Mouse (Mus musculus) stomach, embryonic 15.5 days (tissue): ENCODE measurements around the gene Acsl5. TPM values are rescaled to one million over a fixed set of nuclear protein-coding genes. Genes with fewer than 3 reads are reported as not detected.

Source experiments
- ATAC-seq: fragments of 200-750 bp; cut with Nextera tagmentation; 2 replicates; pipeline ENCODE4 v1.8.0; 2017; ENCODE audit warnings: low read depth, moderate number of reproducible peaks, moderate TSS enrichment; ENCODE audit not compliant: insufficient read depth, low FRiP score
- H3K27ac ChIP-seq: fragments of 300-500 bp; sonication (generic); 2 replicates; pipeline ENCODE4 v1.5.1; 2015; ENCODE audit warnings: mild to moderate bottlenecking, inconsistent platforms
- H3K27me3 ChIP-seq: fragments of 300-500 bp; sonication (generic); replicated peaks from 2 replicates; pipeline ENCODE4 v1.6.1; 2015; ENCODE audit warnings: inconsistent platforms
- H3K36me3 ChIP-seq: fragments of 300-500 bp; sonication (generic); 2 replicates; pipeline ENCODE4 v1.6.1; 2015; ENCODE audit warnings: inconsistent platforms
- H3K4me1 ChIP-seq: fragments of 300-500 bp; sonication (generic); 2 replicates; pipeline ENCODE4 v1.6.1; 2015; ENCODE audit warnings: inconsistent platforms
- H3K4me2 ChIP-seq: fragments of 300-500 bp; sonication (generic); 2 replicates; pipeline ENCODE4 v1.6.1; 2015; ENCODE audit warnings: mild to moderate bottlenecking, inconsistent platforms
- H3K4me3 ChIP-seq: fragments of 300-500 bp; sonication (generic); replicated peaks from 2 replicates; pipeline ENCODE4 v1.5.1; 2015; ENCODE audit warnings: inconsistent platforms
- H3K9ac ChIP-seq: fragments of 300-500 bp; sonication (generic); 2 replicates; pipeline ENCODE4 v1.6.1; 2015; ENCODE audit warnings: inconsistent platforms
- H3K9me3 ChIP-seq: fragments of 300-500 bp; sonication (generic); 2 replicates; pipeline ENCODE4 v1.6.1; 2016; ENCODE audit warnings: inconsistent platforms
- WGBS: fragments of 180-500 bp; shearing (Covaris S2); methylation state at CpG from one replicate; pipeline ENCODE4 v1.1.7; 2015; 5-methylcytosine and 5-hydroxymethylcytosine counted together
- polyA plus RNA-seq: library from polyadenylated mRNA; unstranded; fragments of >200 nt; fragmentation: Nextera tagmentation; extraction: Ambion mirVana; gene quantifications from 2 replicates; pipeline ENCODE4 v1.2.1, GENCODE M21; 2015

Gene Acsl5
- polyA plus RNA-seq, 1 experiment from 2014 or later = 116 TPM

GRCm38 (mm10) chr19:55292210-55292850, 40.6 kb downstream of the Acsl5 start:
- Histone ChIP-seq H3K36me3 (peaks cover 23% of the 10 kb centered on the region), H3K27me3 (no peaks in the 10 kb centered on the region), H3K4me3 (no peak overlapping the region), H3K27ac (no peak overlapping the region), H3K4me2 (no peak overlapping the region), H3K9ac (no peak overlapping the region), H3K9me3 (no peaks in the 10 kb centered on the region), H3K4me1 (no peaks in the 10 kb centered on the region)
- ATAC-seq = no peak
- 93% methylated on average over 2 of the region's 2 CpGs for WGBS

DNA sequence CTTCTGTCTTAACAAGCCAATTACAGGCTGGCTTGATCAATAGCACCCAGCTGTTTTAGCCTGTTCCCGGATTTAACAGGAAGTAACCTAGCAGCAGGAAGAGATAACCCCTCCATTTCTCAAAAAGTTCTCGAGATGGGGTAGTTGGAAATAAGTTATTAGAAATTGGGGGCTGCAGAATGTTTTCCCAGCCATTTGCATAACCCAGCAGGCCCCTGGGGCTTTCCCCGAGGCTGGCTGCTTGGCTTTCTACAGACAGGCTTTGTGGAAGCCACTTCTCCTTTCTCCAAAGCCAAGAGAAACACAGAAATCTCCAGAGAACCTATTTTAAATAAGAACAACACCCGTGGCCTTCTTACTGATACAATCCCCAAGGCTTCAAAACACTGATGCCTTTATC, 41.4 kb downstream of the Acsl5 start:
- peaks cover 29% of the 10 kb centered on the region for H3K36me3 ChIP-seq
- H3K9me3 ChIP-seq = no peaks in the 10 kb centered on the region
- H3K9ac ChIP-seq = no peak overlapping the region
- H3K4me2 ChIP-seq = no peak overlapping the region
- no peaks in the 10 kb centered on the region for H3K27me3 ChIP-seq
- H3K4me1 ChIP-seq = no peaks in the 10 kb centered on the region
- whole genome bisulfite sequencing = 40% methylated on average over 4 of the region's 4 CpGs
- ATAC-seq = no peak
- no peak overlapping the region for H3K4me3 ChIP-seq
- no peak overlapping the region for H3K27ac ChIP-seq

DNA sequence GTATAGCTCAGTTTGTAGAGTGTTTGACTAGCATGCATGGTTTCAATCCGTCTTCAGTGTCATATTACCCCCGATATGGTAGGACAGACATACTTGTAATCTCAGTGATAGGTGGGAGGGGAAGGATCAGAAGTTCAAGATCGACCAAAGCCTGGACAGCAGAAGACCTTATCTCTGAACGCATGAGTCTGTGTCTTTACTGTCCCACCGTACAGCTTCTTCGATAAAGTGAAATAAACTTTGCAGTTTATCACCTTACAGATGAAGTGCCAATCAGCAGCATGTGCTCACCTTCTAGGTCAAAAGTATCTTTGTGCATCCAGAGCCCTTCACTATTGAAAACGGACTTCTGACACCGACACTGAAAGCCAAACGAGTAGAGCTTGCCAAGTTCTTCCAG, 43.3 kb downstream of the Acsl5 start:
- ATAC-seq = no peak
- Histone ChIP-seq H3K36me3 (peaks cover 22% of the 10 kb centered on the region), H3K4me1 (no peaks in the 10 kb centered on the region), H3K4me3 (no peak overlapping the region), H3K27me3 (no peaks in the 10 kb centered on the region), H3K9ac (no peak overlapping the region), H3K9me3 (no peaks in the 10 kb centered on the region), H3K4me2 (no peak overlapping the region), H3K27ac (no peak overlapping the region)
- WGBS = 83% methylated on average over 9 of the region's 9 CpGs

DNA sequence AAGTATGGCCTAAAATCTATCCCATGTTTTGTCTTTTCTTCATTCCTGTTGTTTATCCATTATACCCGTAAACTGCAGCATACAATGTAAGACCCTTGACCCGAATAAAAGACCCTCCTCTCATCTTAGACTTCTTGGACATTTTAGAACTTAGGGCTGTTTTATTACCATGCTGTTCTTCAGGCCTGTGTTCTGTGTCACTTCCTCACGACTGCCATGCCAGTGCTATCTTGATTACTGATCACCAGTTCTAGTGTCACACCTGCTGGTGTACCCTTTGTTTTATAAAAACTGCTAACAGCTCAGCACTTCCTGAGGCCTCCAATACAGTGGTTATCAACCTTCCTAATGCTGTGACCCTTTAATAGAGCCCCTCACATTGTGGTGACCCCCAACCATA, 43.8 kb downstream of the Acsl5 start:
- Histone ChIP-seq H3K27me3 (no peaks in the 10 kb centered on the region), H3K36me3 (peaks cover 25% of the 10 kb centered on the region), H3K4me1 (no peaks in the 10 kb centered on the region), H3K9ac (no peak overlapping the region), H3K27ac (no peak overlapping the region), H3K4me3 (no peak overlapping the region), H3K9me3 (no peaks in the 10 kb centered on the region), H3K4me2 (no peak overlapping the region)
- no peak for ATAC-seq
- 73% methylated on average over 3 of the region's 3 CpGs for WGBS

DNA sequence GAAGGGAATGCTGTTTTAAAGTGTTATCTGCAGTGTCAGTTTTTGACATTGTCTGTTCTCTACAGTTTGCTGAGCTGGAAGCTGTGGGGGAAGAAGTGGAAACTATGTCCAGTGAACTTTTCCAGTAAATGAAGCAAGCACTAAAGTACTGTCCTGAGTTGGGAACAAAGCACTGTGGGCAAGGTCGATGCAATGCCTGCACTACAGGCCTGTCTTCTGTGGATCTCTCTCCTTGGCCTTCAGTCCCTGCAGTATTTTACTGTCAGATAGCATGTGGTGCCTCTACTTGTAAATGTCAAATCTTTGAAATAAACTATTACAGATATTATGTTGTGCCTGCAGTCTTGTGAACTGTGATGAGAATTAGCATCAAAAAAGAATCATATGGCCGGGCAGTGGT, 44.6 kb downstream of the Acsl5 start:
- Histone ChIP-seq H3K4me3 (no peak overlapping the region), H3K4me2 (no peak overlapping the region), H3K27ac (no peak overlapping the region), H3K9me3 (no peaks in the 10 kb centered on the region), H3K36me3 (peaks cover 31% of the 10 kb centered on the region), H3K9ac (no peak overlapping the region), H3K27me3 (no peaks in the 10 kb centered on the region), H3K4me1 (no peaks in the 10 kb centered on the region)
- whole genome bisulfite sequencing = 91% methylated on average over 2 of the region's 2 CpGs
- ATAC-seq = no peak

DNA sequence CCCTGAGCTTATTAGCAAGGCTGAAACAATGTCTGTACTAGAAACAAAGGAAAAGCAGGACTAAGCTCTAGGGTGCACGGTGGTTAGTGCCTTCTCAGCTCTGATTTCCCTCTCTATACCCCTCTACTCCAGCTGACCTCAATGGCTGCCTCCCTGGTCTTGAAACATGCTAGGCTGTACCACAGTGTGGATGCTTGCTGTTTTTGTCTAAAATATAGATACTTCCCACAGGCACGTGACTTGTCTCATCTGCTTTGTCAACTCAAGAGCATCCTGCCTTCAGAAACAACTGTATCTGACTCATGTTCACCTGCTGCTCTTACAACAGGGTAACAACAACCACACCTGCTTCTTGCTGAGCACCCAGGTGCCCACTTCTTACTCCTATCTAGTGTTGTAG, 45.8 kb downstream of the Acsl5 start:
- Histone ChIP-seq H3K9me3 (no peaks in the 10 kb centered on the region), H3K4me1 (no peaks in the 10 kb centered on the region), H3K36me3 (peaks cover 40% of the 10 kb centered on the region), H3K27me3 (no peaks in the 10 kb centered on the region), H3K4me2 (no peak overlapping the region), H3K27ac (no peak overlapping the region), H3K9ac (no peak overlapping the region), H3K4me3 (no peak overlapping the region)
- ATAC-seq = no peak
- 86% methylated on average over 2 of the region's 2 CpGs for WGBS

GRCm38 (mm10) chr19:55297961-55298360, 46.2 kb downstream of the Acsl5 start:
- no peak for ATAC-seq
- H3K4me2 ChIP-seq = no peak overlapping the region
- no peak overlapping the region for H3K9ac ChIP-seq
- WGBS = 76% methylated on average over 5 of the region's 5 CpGs
- no peaks in the 10 kb centered on the region for H3K27me3 ChIP-seq
- peaks cover 42% of the 10 kb centered on the region for H3K36me3 ChIP-seq
- H3K27ac ChIP-seq = no peak overlapping the region
- no peak overlapping the region for H3K4me3 ChIP-seq
- no peaks in the 10 kb centered on the region for H3K9me3 ChIP-seq
- H3K4me1 ChIP-seq = no peaks in the 10 kb centered on the region

DNA sequence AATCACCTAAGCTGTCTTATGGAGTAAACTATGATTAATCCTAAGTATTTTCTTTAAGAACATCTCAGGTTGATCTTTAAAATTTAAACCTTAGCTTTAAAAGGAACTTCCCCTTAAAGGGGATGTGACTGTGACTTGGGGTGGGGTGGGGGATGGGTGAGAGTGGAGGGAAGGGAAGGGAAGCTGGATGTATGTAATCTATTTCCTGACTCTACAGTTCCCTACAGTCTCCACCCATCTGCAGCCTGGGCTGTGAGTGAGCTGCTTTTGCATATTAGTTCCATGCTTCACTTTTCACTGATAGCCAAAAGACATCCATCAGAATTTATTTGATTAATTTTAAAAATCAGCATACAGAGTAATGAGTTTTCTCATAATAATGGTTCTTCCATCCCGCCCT, 47.6 kb downstream of the Acsl5 start:
- peaks cover 51% of the 10 kb centered on the region for H3K36me3 ChIP-seq
- no peak overlapping the region for H3K9ac ChIP-seq
- no peaks in the 10 kb centered on the region for H3K27me3 ChIP-seq
- no peak for ATAC-seq
- H3K27ac ChIP-seq = no peak overlapping the region
- H3K4me1 ChIP-seq = no peaks in the 10 kb centered on the region
- WGBS = 82% methylated on average over 1 of the region's 1 CpGs
- no peak overlapping the region for H3K4me2 ChIP-seq
- H3K4me3 ChIP-seq = no peak overlapping the region
- no peaks in the 10 kb centered on the region for H3K9me3 ChIP-seq

GRCm38 (mm10) chr19:55300525-55300924, 48.8 kb downstream of the Acsl5 start:
- H3K9ac ChIP-seq = no peak overlapping the region
- 71% methylated on average over 3 of the region's 3 CpGs for WGBS
- H3K36me3 ChIP-seq = peaks cover 45% of the 10 kb centered on the region
- no peaks in the 10 kb centered on the region for H3K9me3 ChIP-seq
- no peak overlapping the region for H3K4me3 ChIP-seq
- ATAC-seq = no peak
- H3K27ac ChIP-seq = no peak overlapping the region
- no peaks in the 10 kb centered on the region for H3K4me1 ChIP-seq
- H3K4me2 ChIP-seq = no peak overlapping the region
- H3K27me3 ChIP-seq = no peaks in the 10 kb centered on the region

DNA sequence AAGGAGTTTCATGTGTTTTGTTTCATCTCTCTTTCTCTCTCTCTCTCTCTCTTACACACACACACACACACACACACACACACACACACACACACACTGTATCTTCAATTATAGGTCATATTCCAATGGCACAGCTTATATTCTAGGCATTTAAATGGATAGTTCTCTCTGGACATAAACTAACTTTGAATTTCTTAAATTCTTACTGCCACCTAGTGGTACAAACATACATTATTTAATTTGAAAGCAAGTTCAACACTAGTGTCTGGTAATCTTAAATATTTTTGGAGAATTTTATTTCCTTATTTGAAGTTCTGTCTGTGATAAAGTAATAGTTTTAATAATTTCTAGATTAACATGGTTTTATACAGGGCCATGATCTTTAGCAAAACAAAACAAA, 53.3 kb downstream of the Acsl5 start:
- no peaks in the 10 kb centered on the region for H3K9me3 ChIP-seq
- no peak overlapping the region for H3K4me3 ChIP-seq
- H3K4me1 ChIP-seq = no peaks in the 10 kb centered on the region
- ATAC-seq = no peak
- no peak overlapping the region for H3K4me2 ChIP-seq
- no peak overlapping the region for H3K27ac ChIP-seq
- H3K9ac ChIP-seq = no peak overlapping the region
- H3K27me3 ChIP-seq = no peaks in the 10 kb centered on the region
- H3K36me3 ChIP-seq = peaks cover 45% of the 10 kb centered on the region

DNA sequence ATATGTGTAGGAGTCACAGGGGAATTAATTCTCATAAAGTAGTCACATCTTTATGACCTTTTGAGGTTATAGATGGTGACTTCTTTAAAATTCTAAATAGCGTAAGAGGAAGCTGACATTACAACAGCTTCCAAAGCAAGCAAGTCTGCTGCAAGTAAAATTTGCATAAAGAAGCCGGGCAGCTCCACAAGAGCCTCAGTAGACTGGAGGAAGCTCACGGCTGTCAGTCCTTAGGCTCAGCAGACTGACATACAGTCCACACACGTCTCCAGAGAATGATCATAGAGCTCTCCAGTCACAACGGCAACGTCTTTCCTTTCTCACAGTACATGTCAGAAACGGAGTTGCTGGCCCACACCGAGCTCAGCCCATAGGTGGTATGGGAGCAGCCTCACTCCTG, 60.1 kb downstream of the Acsl5 start:
- H3K4me1 ChIP-seq = peaks cover 11% of the 10 kb centered on the region
- WGBS = 85% methylated on average over 8 of the region's 8 CpGs
- ATAC-seq = no peak

GRCm38 (mm10) chr19:55313649-55314048, 61.9 kb downstream of the Acsl5 start:
- Histone ChIP-seq H3K4me3 (no peak overlapping the region), H3K4me2 (no peak overlapping the region), H3K27ac (no peak overlapping the region), H3K9me3 (no peaks in the 10 kb centered on the region), H3K36me3 (peaks cover 26% of the 10 kb centered on the region; the same call in 1 of the 2 replicates), H3K4me1 (peaks cover 16% of the 10 kb centered on the region), H3K27me3 (no peaks in the 10 kb centered on the region), H3K9ac (no peak overlapping the region)
- ATAC-seq = no peak
- 91% methylated on average over 2 of the region's 2 CpGs for WGBS

More for the DNA sequence above, 60.1 kb downstream of the Acsl5 start:
- Histone ChIP-seq H3K9ac (no peak overlapping the region), H3K27ac (no peak overlapping the region), H3K27me3 (no peaks in the 10 kb centered on the region), H3K9me3 (no peaks in the 10 kb centered on the region), H3K4me3 (no peak overlapping the region), H3K36me3 (peaks cover 30% of the 10 kb centered on the region; the same call in 1 of the 2 replicates), H3K4me2 (no peak overlapping the region)
